Mouse (Mus musculus): Measurements from ENCODE around the gene Pou6f1.

- TF ChIP-seq POLR2A (IDR thresholded peaks at IDR 0.05; ENCODE audit: control insufficient read depth, low read depth, low read length) (no peak), CTCF (IDR thresholded peaks at IDR 0.05; ENCODE audit: control insufficient read depth, insufficient read depth, insufficient replicate concordance, low read depth, low read length) (no peak)
These were observed 1.9 kb upstream of the Pou6f1 start for GRCm38 (mm10) chr15:100601669-100602068.
